Mouse (Mus musculus): ENCODE data around the gene Gabrb1. TPM values are rescaled to one million over a fixed set of nuclear protein-coding genes. Genes with fewer than 3 reads are reported as not detected.

Gabrb1 gene
- polyA plus RNA-seq, 1 experiment from 2014 or later, result 0.09 TPM

- 91% methylated on average over 2 of the region's 2 CpGs for WGBS
- Histone ChIP-seq H3K27me3 (ENCODE audit: control insufficient read depth, insufficient read depth, low read length) (no peaks in the 10 kb centered on the region), H3K27ac (ENCODE audit: low read depth, low read length) (no peak overlapping the region), H3K9me3 (ENCODE audit: control insufficient read depth, low read length) (no peaks in the 10 kb centered on the region), H3K9ac (ENCODE audit: low read depth, low read length) (no peak overlapping the region), H3K4me1 (ENCODE audit: control insufficient read depth, insufficient read depth, low read length) (no peaks in the 10 kb centered on the region), H3K4me2 (replicated peaks; ENCODE audit: low read depth, low read length) (no peak overlapping the region), H3K36me3 (ENCODE audit: control insufficient read depth, insufficient read depth, low read length) (no peaks in the 10 kb centered on the region), H3K4me3 (ENCODE audit: low read length) (no peak overlapping the region)
- no peak for ATAC-seq (ENCODE audit: low FRiP score, low TSS enrichment)
Measured at GRCm38 (mm10) chr5:72095015-72095414, 437.1 kb downstream of the Gabrb1 start.

GRCm38 (mm10) chr5:72104274-72104921, 446.5 kb downstream of the Gabrb1 start:
- H3K4me2 ChIP-seq (replicated peaks; ENCODE audit: low read depth, low read length), result no peak overlapping the region
- H3K4me1 ChIP-seq (ENCODE audit: control insufficient read depth, insufficient read depth, low read length), result no peaks in the 10 kb centered on the region
- no peaks in the 10 kb centered on the region for H3K9me3 ChIP-seq (ENCODE audit: control insufficient read depth, low read length)
- no peak overlapping the region for H3K27ac ChIP-seq (ENCODE audit: low read depth, low read length)
- WGBS, result 77% methylated on average over 7 of the region's 7 CpGs
- H3K36me3 ChIP-seq (ENCODE audit: control insufficient read depth, insufficient read depth, low read length), result no peaks in the 10 kb centered on the region
- no peak for ATAC-seq (ENCODE audit: low FRiP score, low TSS enrichment)
- no peak overlapping the region for H3K4me3 ChIP-seq (ENCODE audit: low read length)
- no peak overlapping the region for H3K9ac ChIP-seq (ENCODE audit: low read depth, low read length)
- no peaks in the 10 kb centered on the region for H3K27me3 ChIP-seq (ENCODE audit: control insufficient read depth, insufficient read depth, low read length)

DNA sequence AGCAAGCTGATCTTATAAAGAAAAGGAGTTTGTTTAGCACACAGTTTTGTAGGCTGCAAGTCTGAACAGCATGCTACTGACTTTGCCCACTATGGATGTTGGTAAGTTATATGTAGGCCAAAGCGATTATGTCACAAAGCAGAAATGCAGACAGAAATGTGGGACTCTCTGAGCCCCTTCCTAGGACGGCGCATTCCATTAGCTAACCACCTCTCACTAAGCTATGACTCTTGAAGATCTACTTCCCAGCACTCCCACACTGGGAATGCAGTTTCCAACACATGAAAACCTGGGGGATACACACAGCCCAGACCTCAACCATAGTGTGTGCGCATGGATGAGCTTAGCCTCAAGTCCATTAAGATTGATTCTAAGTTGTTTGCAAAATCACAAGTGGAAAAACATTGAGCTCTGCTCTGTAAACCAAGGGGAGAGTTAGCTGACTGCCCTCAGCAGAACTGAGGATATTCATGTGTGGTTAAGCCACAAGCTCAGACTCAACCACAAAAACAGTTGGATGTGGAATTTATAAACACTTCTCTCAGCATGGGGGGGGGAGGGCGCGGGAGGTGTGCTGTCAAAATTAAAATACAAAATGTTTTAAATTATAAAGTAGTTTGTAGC, 464.6 kb downstream of the Gabrb1 start:
- no peak overlapping the region for H3K27ac ChIP-seq (ENCODE audit: low read depth, low read length)
- no peak overlapping the region for H3K9ac ChIP-seq (ENCODE audit: low read depth, low read length)
- WGBS, result 88% methylated on average over 6 of the region's 6 CpGs
- H3K36me3 ChIP-seq (ENCODE audit: control insufficient read depth, insufficient read depth, low read length), result no peaks in the 10 kb centered on the region
- no peak for ATAC-seq (ENCODE audit: low FRiP score, low TSS enrichment)
- H3K4me2 ChIP-seq (replicated peaks; ENCODE audit: low read depth, low read length), result no peak overlapping the region
- H3K4me3 ChIP-seq (ENCODE audit: low read length), result no peak overlapping the region
- H3K4me1 ChIP-seq (ENCODE audit: control insufficient read depth, insufficient read depth, low read length), result no peaks in the 10 kb centered on the region
- no peaks in the 10 kb centered on the region for H3K9me3 ChIP-seq (ENCODE audit: control insufficient read depth, low read length)
- no peaks in the 10 kb centered on the region for H3K27me3 ChIP-seq (ENCODE audit: control insufficient read depth, insufficient read depth, low read length)

DNA sequence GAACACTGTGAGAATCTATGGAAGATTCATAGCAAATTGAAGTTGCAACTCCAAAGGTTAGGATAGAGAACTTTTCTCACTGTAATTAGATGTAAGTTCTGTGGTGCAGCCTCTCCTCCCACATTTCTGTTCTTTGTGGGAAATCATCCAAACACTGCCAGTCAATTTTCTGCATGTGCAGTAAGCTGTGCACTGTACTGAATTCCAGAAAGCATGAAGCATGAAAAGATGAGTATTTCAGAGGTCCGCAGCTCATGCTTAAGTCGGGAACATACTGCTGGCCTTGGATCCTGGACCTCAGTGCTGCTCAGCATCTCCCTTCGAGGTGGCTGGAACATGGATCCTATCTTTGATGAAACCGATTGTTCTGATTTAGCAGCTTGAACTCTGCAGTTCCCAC, 468.8 kb downstream of the Gabrb1 start:
- Histone ChIP-seq H3K4me2 (replicated peaks; ENCODE audit: low read depth, low read length) (no peak overlapping the region), H3K4me3 (ENCODE audit: low read length) (no peak overlapping the region), H3K9me3 (ENCODE audit: control insufficient read depth, low read length) (no peaks in the 10 kb centered on the region), H3K27ac (ENCODE audit: low read depth, low read length) (no peak overlapping the region), H3K27me3 (ENCODE audit: control insufficient read depth, insufficient read depth, low read length) (no peaks in the 10 kb centered on the region), H3K36me3 (ENCODE audit: control insufficient read depth, insufficient read depth, low read length) (no peaks in the 10 kb centered on the region), H3K9ac (ENCODE audit: low read depth, low read length) (no peak overlapping the region), H3K4me1 (ENCODE audit: control insufficient read depth, insufficient read depth, low read length) (no peaks in the 10 kb centered on the region)
- WGBS, result 73% methylated on average over 4 of the region's 4 CpGs
- ATAC-seq (ENCODE audit: low FRiP score, low TSS enrichment), result no peak

GRCm38 (mm10) chr5:72133906-72134305, 476.0 kb downstream of the Gabrb1 start:
- ATAC-seq (ENCODE audit: low FRiP score, low TSS enrichment), result no peak
- H3K36me3 ChIP-seq (ENCODE audit: control insufficient read depth, insufficient read depth, low read length), result no peaks in the 10 kb centered on the region
- no peak overlapping the region for H3K4me3 ChIP-seq (ENCODE audit: low read length)
- H3K27ac ChIP-seq (ENCODE audit: low read depth, low read length), result no peak overlapping the region
- no peaks in the 10 kb centered on the region for H3K4me1 ChIP-seq (ENCODE audit: control insufficient read depth, insufficient read depth, low read length)
- H3K27me3 ChIP-seq (ENCODE audit: control insufficient read depth, insufficient read depth, low read length), result no peaks in the 10 kb centered on the region
- H3K9ac ChIP-seq (ENCODE audit: low read depth, low read length), result no peak overlapping the region
- WGBS, result 57% methylated on average over 2 of the region's 2 CpGs
- no peak overlapping the region for H3K4me2 ChIP-seq (replicated peaks; ENCODE audit: low read depth, low read length)
- no peaks in the 10 kb centered on the region for H3K9me3 ChIP-seq (ENCODE audit: control insufficient read depth, low read length)

DNA sequence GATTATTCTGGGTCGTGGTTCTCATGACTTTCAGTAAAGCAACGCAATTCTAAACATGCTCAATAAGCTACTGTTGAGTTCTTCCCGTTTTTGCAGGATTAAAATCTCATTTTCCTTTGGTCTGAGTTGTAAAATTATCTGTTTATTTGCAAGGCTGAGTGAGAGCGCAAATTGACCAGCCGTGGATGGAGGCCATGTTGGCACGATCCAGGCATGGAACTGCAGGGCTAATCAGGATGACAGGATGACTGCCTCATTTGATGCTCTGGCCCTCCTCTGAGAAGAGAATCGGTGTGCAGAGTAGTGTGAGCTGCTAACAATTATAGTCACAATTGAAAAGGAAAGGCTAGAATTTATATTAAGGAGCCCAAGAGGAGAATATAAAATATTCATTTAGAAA, 480.3 kb downstream of the Gabrb1 start:
- Histone ChIP-seq H3K4me3 (ENCODE audit: low read length) (no peak overlapping the region), H3K9me3 (ENCODE audit: control insufficient read depth, low read length) (no peaks in the 10 kb centered on the region), H3K36me3 (ENCODE audit: control insufficient read depth, insufficient read depth, low read length) (no peaks in the 10 kb centered on the region), H3K4me1 (ENCODE audit: control insufficient read depth, insufficient read depth, low read length) (no peaks in the 10 kb centered on the region), H3K27ac (ENCODE audit: low read depth, low read length) (no peak overlapping the region), H3K4me2 (replicated peaks; ENCODE audit: low read depth, low read length) (no peak overlapping the region), H3K27me3 (ENCODE audit: control insufficient read depth, insufficient read depth, low read length) (no peaks in the 10 kb centered on the region), H3K9ac (ENCODE audit: low read depth, low read length) (no peak overlapping the region)
- WGBS, result 89% methylated on average over 7 of the region's 7 CpGs
- ATAC-seq (ENCODE audit: low FRiP score, low TSS enrichment), result no peak

- H3K27ac ChIP-seq (ENCODE audit: low read depth, low read length), result no peak overlapping the region
- H3K4me2 ChIP-seq (replicated peaks; ENCODE audit: low read depth, low read length), result no peak overlapping the region
- 50% methylated on average over 1 of the region's 1 CpGs for WGBS
- no peaks in the 10 kb centered on the region for H3K4me1 ChIP-seq (ENCODE audit: control insufficient read depth, insufficient read depth, low read length)
- no peaks in the 10 kb centered on the region for H3K27me3 ChIP-seq (ENCODE audit: control insufficient read depth, insufficient read depth, low read length)
- no peaks in the 10 kb centered on the region for H3K36me3 ChIP-seq (ENCODE audit: control insufficient read depth, insufficient read depth, low read length)
- H3K4me3 ChIP-seq (ENCODE audit: low read length), result no peak overlapping the region
- H3K9ac ChIP-seq (ENCODE audit: low read depth, low read length), result no peak overlapping the region
- no peaks in the 10 kb centered on the region for H3K9me3 ChIP-seq (ENCODE audit: control insufficient read depth, low read length)
- ATAC-seq (ENCODE audit: low FRiP score, low TSS enrichment), result no peak
Measured at GRCm38 (mm10) chr5:72139619-72140018, 481.7 kb downstream of the Gabrb1 start.

GRCm38 (mm10) chr5:72148679-72149078, 490.8 kb downstream of the Gabrb1 start:
- no peak for ATAC-seq (ENCODE audit: low FRiP score, low TSS enrichment)
- WGBS, result 83% methylated on average over 5 of the region's 5 CpGs
- H3K36me3 ChIP-seq (ENCODE audit: control insufficient read depth, insufficient read depth, low read length), result no peaks in the 10 kb centered on the region
- no peaks in the 10 kb centered on the region for H3K4me1 ChIP-seq (ENCODE audit: control insufficient read depth, insufficient read depth, low read length)
- H3K4me3 ChIP-seq (ENCODE audit: low read length), result no peak overlapping the region
- no peak overlapping the region for H3K27ac ChIP-seq (ENCODE audit: low read depth, low read length)
- H3K4me2 ChIP-seq (replicated peaks; ENCODE audit: low read depth, low read length), result no peak overlapping the region
- H3K9me3 ChIP-seq (ENCODE audit: control insufficient read depth, low read length), result no peaks in the 10 kb centered on the region
- no peak overlapping the region for H3K9ac ChIP-seq (ENCODE audit: low read depth, low read length)
- H3K27me3 ChIP-seq (ENCODE audit: control insufficient read depth, insufficient read depth, low read length), result no peaks in the 10 kb centered on the region

GRCm38 (mm10) chr5:72150870-72151269, 493.0 kb downstream of the Gabrb1 start:
- no peaks in the 10 kb centered on the region for H3K9me3 ChIP-seq (ENCODE audit: control insufficient read depth, low read length)
- H3K36me3 ChIP-seq (ENCODE audit: control insufficient read depth, insufficient read depth, low read length), result no peaks in the 10 kb centered on the region
- H3K27me3 ChIP-seq (ENCODE audit: control insufficient read depth, insufficient read depth, low read length), result no peaks in the 10 kb centered on the region
- ATAC-seq (ENCODE audit: low FRiP score, low TSS enrichment), result no peak
- WGBS, result 94% methylated on average over 5 of the region's 5 CpGs
- H3K4me3 ChIP-seq (ENCODE audit: low read length), result no peak overlapping the region
- no peaks in the 10 kb centered on the region for H3K4me1 ChIP-seq (ENCODE audit: control insufficient read depth, insufficient read depth, low read length)
- no peak overlapping the region for H3K27ac ChIP-seq (ENCODE audit: low read depth, low read length)
- H3K9ac ChIP-seq (ENCODE audit: low read depth, low read length), result no peak overlapping the region
- H3K4me2 ChIP-seq (replicated peaks; ENCODE audit: low read depth, low read length), result no peak overlapping the region
